Mouse (Mus musculus) layer of hippocampus, adult 2 months (tissue): ENCODE results near the gene Ppfibp2. TPM values are rescaled to one million over a fixed set of nuclear protein-coding genes. Genes with fewer than 3 reads are reported as not detected.

ENCODE experiments used
- DNase-seq, 2 experiments: peaks; one replicate each; pipeline ENCODE4 v3.0.0; 2022; ENCODE audit warnings: low spot score in 2 of 2
- H3K27ac ChIP-seq: fragments of 200-600 bp; 2 replicates; pipeline ENCODE4 v1.8.1; 2022
- H3K4me3 ChIP-seq: fragments of 200-600 bp; 2 replicates; pipeline ENCODE4 v1.8.1; 2022; ENCODE audit warnings: mild to moderate bottlenecking
- CTCF ChIP-seq: fragments of 200-600 bp; conservative IDR thresholded peaks from 2 replicates; pipeline ENCODE4 v1.8.1; 2022; ENCODE audit warnings: antibody characterized with exemption, mild to moderate bottlenecking, moderate library complexity
- total RNA-seq, 2 experiments: library from RNA; stranded (reverse); gene quantifications; 2 replicates each; pipeline ENCODE4 v1.2.3; 2021

Gene Ppfibp2
- total RNA-seq, 2 experiments from 2014 or later: 5.2 to 7.4 TPM

DNA sequence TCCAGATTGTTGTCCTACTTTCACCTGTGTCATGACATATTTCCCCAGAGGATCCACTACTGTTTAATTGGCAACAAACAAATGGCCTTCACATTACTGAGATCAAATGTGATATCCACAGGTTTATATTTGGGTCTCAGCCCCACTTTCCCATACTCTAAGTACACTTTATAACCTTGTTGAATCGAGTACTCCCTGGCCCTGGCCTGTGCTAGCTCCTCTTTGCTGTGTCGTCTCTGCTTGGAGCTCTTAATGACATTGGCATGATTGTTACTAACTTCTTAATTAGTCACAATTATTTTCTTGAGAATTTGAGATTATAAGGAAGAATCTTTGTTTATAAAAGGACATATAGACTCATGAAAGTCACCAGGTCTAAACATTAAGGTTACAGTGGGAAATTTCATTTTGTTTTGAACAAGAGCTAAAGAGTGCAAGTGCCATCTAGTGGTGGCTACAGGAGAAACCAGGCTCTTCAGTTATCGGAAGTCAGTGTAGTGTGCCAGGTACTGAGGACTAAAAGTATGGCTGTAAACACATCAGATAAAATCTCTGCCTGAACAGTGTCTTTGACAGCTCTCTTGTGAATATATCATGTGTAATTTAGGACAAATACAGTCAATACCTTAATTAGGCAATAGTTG, 193.1 kb downstream of the Ppfibp2 start:
- Histone ChIP-seq H3K27ac (no peak overlapping the region), H3K4me3 (no peak overlapping the region)
- peak; percentile 13 to 18 for DNase-seq
- TF ChIP-seq CTCF: peak; percentile 89

DNA sequence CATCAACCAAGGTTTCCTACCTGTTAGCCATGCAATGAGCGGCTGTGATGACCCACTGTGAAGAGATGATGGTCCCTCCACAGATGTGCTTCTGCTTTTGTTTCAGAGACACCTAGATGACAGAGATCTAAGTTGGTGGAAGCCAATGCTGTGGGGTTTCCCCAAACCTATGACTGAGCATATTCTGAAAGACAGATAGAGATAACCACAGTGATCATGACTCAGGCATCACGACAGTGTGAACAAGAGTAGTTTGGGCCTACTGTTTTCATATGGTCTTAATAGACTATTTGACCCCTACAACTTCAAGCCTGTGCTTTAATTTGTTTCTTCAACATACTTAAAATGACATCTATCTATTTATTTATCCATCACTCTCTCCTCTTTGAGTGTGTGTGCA, 201.5 kb downstream of the Ppfibp2 start:
- Histone ChIP-seq H3K4me3 (no peak overlapping the region), H3K27ac (no peak overlapping the region)
- DNase-seq: no peak
- TF ChIP-seq CTCF: no peak

Other genes starting within 250 kb of the Ppfibp2 start
- gene Syt9, start 224.5 kb upstream of the Ppfibp2 start, total RNA-seq: 1 to 10 TPM; 4.4 to 5.0 TPM
- gene Olfml1, start 27.8 kb upstream of the Ppfibp2 start, total RNA-seq: 10 to 100 TPM; 12.7 to 13.1 TPM
- not detected for gene 5330417H12Rik, start 30.0 kb downstream of the Ppfibp2 start, total RNA-seq
- under 1 TPM in 1 of 2 experiments, not detected in 1; 0.41 TPM for gene Cyb5r2, start 162.8 kb downstream of the Ppfibp2 start, total RNA-seq
- not detected for gene Ovch2, start 206.0 kb downstream of the Ppfibp2 start, total RNA-seq
- not detected for gene Olfr467, start 217.1 kb downstream of the Ppfibp2 start, total RNA-seq
- gene Olfr469, start 230.3 kb downstream of the Ppfibp2 start, total RNA-seq: not detected